Mouse (Mus musculus) embryonic facial prominence, embryonic 14.5 days (tissue): ENCODE results near the gene Mgp. TPM values are rescaled to one million over a fixed set of nuclear protein-coding genes. Genes with fewer than 3 reads are reported as not detected.
A peak's percentile ranks its signal among the peaks of the same experiment; 100 is the strongest.

Experiments used
- ATAC-seq: fragments of 200-750 bp; cut with Nextera tagmentation; 2 replicates; pipeline ENCODE4 v1.8.0; 2017; ENCODE audit warnings: low read depth, moderate number of reproducible peaks, moderate TSS enrichment
- DNase-seq: peaks from one replicate; pipeline ENCODE4 v3.0.0-alpha.2; 2015; ENCODE audit warnings: low spot score
- H3K27ac ChIP-seq: fragments of 300-500 bp; sonication (generic); replicated peaks from 2 replicates; pipeline ENCODE4 v1.5.1; 2014; ENCODE audit warnings: low read depth, mild to moderate bottlenecking, low read length, moderate library complexity
- H3K27me3 ChIP-seq: fragments of 300-500 bp; sonication (generic); replicated peaks from 2 replicates; pipeline ENCODE4 v1.6.1; 2014; ENCODE audit warnings: low read length; ENCODE audit not compliant: control insufficient read depth, insufficient read depth
- H3K36me3 ChIP-seq: fragments of 300-500 bp; sonication (generic); 2 replicates; pipeline ENCODE4 v1.6.1; 2014; ENCODE audit warnings: low read length, mixed read lengths; ENCODE audit not compliant: control insufficient read depth, insufficient read depth
- H3K4me1 ChIP-seq: fragments of 300-500 bp; sonication (generic); 2 replicates; pipeline ENCODE4 v1.6.1; 2014; ENCODE audit warnings: antibody characterized with exemption, low read length; ENCODE audit not compliant: control insufficient read depth, insufficient read depth
- H3K4me2 ChIP-seq: fragments of 300-500 bp; sonication (generic); 2 replicates; pipeline ENCODE4 v1.6.1; 2014; ENCODE audit warnings: low read depth, mild to moderate bottlenecking, low read length, moderate library complexity, mixed read lengths
- H3K4me3 ChIP-seq: fragments of 300-500 bp; sonication (generic); 2 replicates; pipeline ENCODE4 v1.5.1; 2014; ENCODE audit warnings: low read depth, mild to moderate bottlenecking, low read length
- H3K9ac ChIP-seq: fragments of 300-500 bp; sonication (generic); 2 replicates; pipeline ENCODE4 v1.6.1; 2014; ENCODE audit warnings: low read depth, mild to moderate bottlenecking, low read length, moderate library complexity, mixed read lengths
- H3K9me3 ChIP-seq: fragments of 300-500 bp; sonication (generic); 2 replicates; pipeline ENCODE4 v1.6.1; 2016; ENCODE audit warnings: low read length; ENCODE audit not compliant: control insufficient read depth
- WGBS: fragments of 180-500 bp; shearing (Covaris S2); extraction: QIAGEN DNeasy Blood & Tissue Kit; methylation state at CpG from one replicate; pipeline ENCODE4 v1.1.7; 2014; 5-methylcytosine and 5-hydroxymethylcytosine counted together
- polyA plus RNA-seq: library from polyadenylated mRNA; unstranded; fragments of >200 nt; fragmentation: Nextera tagmentation; extraction: Ambion mirVana; gene quantifications from 2 replicates; pipeline ENCODE4 v1.2.1, GENCODE M21; 2014

Mgp gene
- polyA plus RNA-seq, 1 experiment from 2014 or later, result 362 TPM

GRCm38 (mm10) chr6:136865360-136865759, 10.3 kb downstream of the Mgp start:
- H3K27me3 ChIP-seq, result no peaks in the 10 kb centered on the region
- WGBS, result 92% methylated on average over 5 of the region's 5 CpGs
- no peak overlapping the region for H3K27ac ChIP-seq
- DNase-seq, result no peak
- H3K4me1 ChIP-seq, result peaks cover 3% of the 10 kb centered on the region; the same call in 1 of the 2 replicates
- H3K9me3 ChIP-seq, result no peaks in the 10 kb centered on the region
- H3K4me3 ChIP-seq, result no peak overlapping the region
- no peaks in the 10 kb centered on the region for H3K36me3 ChIP-seq
- ATAC-seq, result no peak
- no peak overlapping the region for H3K9ac ChIP-seq
- H3K4me2 ChIP-seq, result no peak overlapping the region

- Histone ChIP-seq H3K27ac (no peak overlapping the region), H3K4me1 (peaks cover 13% of the 10 kb centered on the region), H3K36me3 (no peaks in the 10 kb centered on the region), H3K4me3 (no peak overlapping the region), H3K9ac (no peak overlapping the region), H3K9me3 (no peaks in the 10 kb centered on the region), H3K4me2 (no peak overlapping the region), H3K27me3 (no peaks in the 10 kb centered on the region)
- 45% methylated on average over 9 of the region's 9 CpGs for WGBS
- DNase-seq, result peak; percentile 89
- 0 out of 2 replicates have a peak, but pooled peaks have one; percentile 17 for ATAC-seq
These were observed 14.6 kb downstream of the Mgp start for GRCm38 (mm10) chr6:136861020-136861419.

DNA sequence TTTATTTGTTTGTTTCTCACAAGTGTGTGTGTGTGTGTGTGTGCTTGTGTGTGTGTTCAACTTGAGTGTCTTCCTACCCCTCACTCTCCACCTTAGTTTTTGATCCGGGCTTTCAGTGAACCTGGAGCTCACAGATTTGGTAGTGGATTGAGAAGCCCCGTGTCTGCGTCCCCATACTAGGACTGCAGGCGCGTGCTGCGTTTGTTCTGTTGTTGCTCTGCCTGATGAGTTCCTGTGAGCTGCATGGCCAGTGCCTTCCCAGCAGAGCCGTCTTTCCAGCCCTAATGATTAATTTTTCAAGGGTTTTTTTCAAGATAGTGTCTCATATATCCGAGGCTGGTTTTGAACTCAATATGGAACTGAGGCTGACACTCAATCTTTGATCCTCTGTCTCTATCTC, 17.2 kb downstream of the Mgp start:
- Histone ChIP-seq H3K4me2 (no peak overlapping the region), H3K4me1 (peaks cover 11% of the 10 kb centered on the region), H3K27ac (no peak overlapping the region), H3K9ac (no peak overlapping the region), H3K27me3 (no peaks in the 10 kb centered on the region), H3K9me3 (no peaks in the 10 kb centered on the region), H3K4me3 (no peak overlapping the region), H3K36me3 (no peaks in the 10 kb centered on the region)
- 66% methylated on average over 8 of the region's 8 CpGs for WGBS
- ATAC-seq (no peak), DNase-seq (no peak)

GRCm38 (mm10) chr6:136857873-136858260, 17.8 kb downstream of the Mgp start:
- ATAC-seq, result no peak; the same call in 1 of the 2 replicates
- Histone ChIP-seq H3K36me3 (no peaks in the 10 kb centered on the region), H3K27me3 (no peaks in the 10 kb centered on the region), H3K4me1 (peaks cover 12% of the 10 kb centered on the region), H3K9me3 (no peaks in the 10 kb centered on the region), H3K9ac (no peak overlapping the region), H3K27ac (peak overlapping the region; percentile 11), H3K4me3 (no peak overlapping the region), H3K4me2 (peak overlapping the region; percentile 37)
- 23% methylated on average over 11 of the region's 11 CpGs for WGBS
- peak; percentile 70 for DNase-seq

GRCm38 (mm10) chr6:136857186-136857872, 18.3 kb downstream of the Mgp start, which contains the start of gene Art4:
Gene Art4, minus strand, starts transcription at chr6:136857733.
- H3K4me3 ChIP-seq, result peak within 1 kb of the TSS; percentile 12; the same call in 1 of the 2 replicates
- peak within 1 kb of the TSS; percentile 37 for H3K4me2 ChIP-seq
- no peaks in the 10 kb centered on the region for H3K27me3 ChIP-seq
- 52% methylated on average over 18 of the region's 18 CpGs for WGBS
- H3K36me3 ChIP-seq, result no peaks in the 10 kb centered on the region
- H3K9ac ChIP-seq, result no peak within 1 kb of the TSS
- peak; percentile 23 for ATAC-seq
- H3K27ac ChIP-seq, result peak within 1 kb of the TSS; percentile 11
- peak; percentile 47 for DNase-seq
- peaks cover 14% of the 10 kb centered on the region for H3K4me1 ChIP-seq
- no peaks in the 10 kb centered on the region for H3K9me3 ChIP-seq

- peak overlapping the region; percentile 37 for H3K4me2 ChIP-seq
- no peaks in the 10 kb centered on the region for H3K36me3 ChIP-seq
- DNase-seq, result peak; percentile 78
- peaks cover 14% of the 10 kb centered on the region for H3K4me1 ChIP-seq
- H3K4me3 ChIP-seq, result 0 out of 2 replicates have a peak overlapping the region, but pooled peaks have one; percentile 4
- H3K9me3 ChIP-seq, result no peaks in the 10 kb centered on the region
- peak; percentile 85 for ATAC-seq
- WGBS, result 46% methylated on average over 14 of the region's 14 CpGs
- no peaks in the 10 kb centered on the region for H3K27me3 ChIP-seq
- no peak overlapping the region for H3K9ac ChIP-seq
- H3K27ac ChIP-seq, result peak overlapping the region; percentile 50; the same call in 1 of the 2 replicates
These were observed 19.5 kb downstream of the Mgp start for GRCm38 (mm10) chr6:136856071-136856636.

GRCm38 (mm10) chr6:136855183-136855582, 20.4 kb downstream of the Mgp start:
- Histone ChIP-seq H3K36me3 (no peaks in the 10 kb centered on the region), H3K4me1 (peaks cover 14% of the 10 kb centered on the region), H3K27ac (no peak overlapping the region), H3K4me2 (no peak overlapping the region), H3K9me3 (no peaks in the 10 kb centered on the region), H3K4me3 (no peak overlapping the region), H3K27me3 (no peaks in the 10 kb centered on the region), H3K9ac (no peak overlapping the region)
- 58% methylated on average over 2 of the region's 2 CpGs for WGBS
- ATAC-seq (no peak), DNase-seq (no peak)

GRCm38 (mm10) chr6:136854361-136854781, 21.3 kb downstream of the Mgp start:
- Histone ChIP-seq H3K36me3 (no peaks in the 10 kb centered on the region), H3K27me3 (no peaks in the 10 kb centered on the region), H3K9ac (no peak overlapping the region), H3K9me3 (no peaks in the 10 kb centered on the region), H3K4me2 (no peak overlapping the region), H3K27ac (no peak overlapping the region), H3K4me3 (no peak overlapping the region), H3K4me1 (peaks cover 14% of the 10 kb centered on the region)
- DNase-seq (no peak), ATAC-seq (no peak)
- WGBS, result 84% methylated on average over 11 of the region's 11 CpGs
